16 mouse cellular contexts compared by ENCODE assay signal in genomic region chr9:71165061-71165460, GRCm38 (mm10). TPM values are rescaled to one million over a fixed set of nuclear protein-coding genes. Genes with fewer than 3 reads are reported as not detected.
DNase-seq lines count a peak whose midpoint lies in the region; ATAC-seq and TF ChIP-seq lines count a peak whose summit lies in the region.
"Had no signal": no experiment of that assay in that cellular context is flagged by ENCODE, and none has a peak within 500 bp of the region (broad histone marks: within the 10 kb centered on the region; RNA-seq: fewer than 3 reads in every experiment).

No protein-coding gene starts in this region.

- peak; percentile 50 for DNase-seq in intestine, embryonic 14.5 days (ENCODE audit: low spot score)
- DNase-seq in CD4-positive helper T cell, adult 2 months (ENCODE audit: low read depth, low spot score), result peak; percentile 52
- DNase-seq in liver, embryonic 11.5 days (ENCODE audit: low spot score), result no peak
- peak; percentile 65 for DNase-seq in naive thymus-derived CD4-positive, alpha-beta T cell, adult 2 months (ENCODE audit: low read depth)
- no peak for DNase-seq in embryo, embryonic 9.5 days (ENCODE audit: extremely low spot score)
- no peak for DNase-seq in cerebellum, adult 2 months
- DNase-seq: cerebellum, adult 9-10 months; heart, adult 2 months; heart, postnatal 36 days; kidney, adult 2 months had no signal

- H3K9ac ChIP-seq in intestine, embryonic 14.5 days (ENCODE audit: low read length), result no peak overlapping the region
- no peak overlapping the region for H3K9ac ChIP-seq in intestine, postnatal 0 days (ENCODE audit: low read depth, low read length)
- H3K9ac ChIP-seq in liver, embryonic 11.5 days (ENCODE audit: low read depth, low read length), result peak overlapping the region; percentile 51
- H3K9ac ChIP-seq: limb, embryonic 13.5 days had no signal

- no peaks in the 10 kb centered on the region for H3K27me3 ChIP-seq in intestine, embryonic 14.5 days (replicated peaks; ENCODE audit: control insufficient read depth, insufficient read depth, low read length)
- no peaks in the 10 kb centered on the region for H3K27me3 ChIP-seq in intestine, postnatal 0 days (replicated peaks; ENCODE audit: control insufficient read depth, insufficient read depth, low read length)
- H3K27me3 ChIP-seq in liver, embryonic 11.5 days (replicated peaks; ENCODE audit: control insufficient read depth, insufficient read depth, low read length), result no peaks in the 10 kb centered on the region
- H3K27me3 ChIP-seq in cerebellum, adult 2 months (ENCODE audit: control insufficient read depth, insufficient read depth, low read length), result no peaks in the 10 kb centered on the region
- H3K27me3 ChIP-seq: CH12.LX; limb, embryonic 13.5 days had no signal

- TF ChIP-seq CTCF in intestine, postnatal 0 days (IDR thresholded peaks at IDR 0.05; ENCODE audit: low read depth), result no peak
- no peak for TF ChIP-seq CTCF in cerebellum, adult 2 months (IDR thresholded peaks at IDR 0.05; ENCODE audit: borderline replicate concordance, insufficient read depth, low read depth, low read length)

- no peaks in the 10 kb centered on the region for H3K9me3 ChIP-seq in intestine, embryonic 14.5 days (ENCODE audit: control insufficient read depth, low read length)
- no peaks in the 10 kb centered on the region for H3K9me3 ChIP-seq in intestine, postnatal 0 days (ENCODE audit: control insufficient read depth)
- H3K9me3 ChIP-seq in liver, embryonic 11.5 days (ENCODE audit: control insufficient read depth, low read length), result no peaks in the 10 kb centered on the region
- H3K9me3 ChIP-seq: limb, embryonic 13.5 days had no signal

- no peak overlapping the region for H3K4me3 ChIP-seq in intestine, embryonic 14.5 days (ENCODE audit: low read depth, low read length)
- no peak overlapping the region for H3K4me3 ChIP-seq in intestine, postnatal 0 days (ENCODE audit: low read depth, low read length)
- no peak overlapping the region for H3K4me3 ChIP-seq in liver, embryonic 11.5 days (ENCODE audit: low read depth, low read length)
- H3K4me3 ChIP-seq in cerebellum, adult 2 months (replicated peaks; ENCODE audit: insufficient read depth, low read depth, low read length), result no peak overlapping the region
- H3K4me3 ChIP-seq: heart, adult 2 months; left cerebral cortex, adult 2 months; limb, embryonic 13.5 days had no signal

- WGBS in intestine, embryonic 14.5 days, result 72% methylated on average over 6 of the region's 6 CpGs
- WGBS in intestine, postnatal 0 days, result 66% methylated on average over 6 of the region's 6 CpGs
- 54% methylated on average over 6 of the region's 6 CpGs for WGBS in liver, embryonic 11.5 days
- WGBS in cerebellum, adult 2 months, result 85% methylated on average over 6 of the region's 6 CpGs

- no peak overlapping the region for H3K4me2 ChIP-seq in intestine, embryonic 14.5 days (ENCODE audit: low read length)
- no peak overlapping the region for H3K4me2 ChIP-seq in intestine, postnatal 0 days (replicated peaks; ENCODE audit: low read depth)
- peak overlapping the region; percentile 59 for H3K4me2 ChIP-seq in liver, embryonic 11.5 days
- H3K4me2 ChIP-seq: limb, embryonic 13.5 days had no signal

- H3K27ac ChIP-seq in intestine, embryonic 14.5 days (ENCODE audit: low read depth), result no peak overlapping the region
- H3K27ac ChIP-seq in intestine, postnatal 0 days (ENCODE audit: low read depth, low read length), result no peak overlapping the region
- H3K27ac ChIP-seq in liver, embryonic 11.5 days (ENCODE audit: low read depth, low read length), result peak overlapping the region; percentile 97
- no peak overlapping the region for H3K27ac ChIP-seq in cerebellum, adult 2 months (ENCODE audit: insufficient read depth, low read length)
- H3K27ac ChIP-seq: heart, adult 2 months; left cerebral cortex, adult 2 months; limb, embryonic 13.5 days; stomach, postnatal 0 days had no signal

- no peaks in the 10 kb centered on the region for H3K36me3 ChIP-seq in intestine, embryonic 14.5 days (ENCODE audit: control insufficient read depth, insufficient read depth, low read length)
- H3K36me3 ChIP-seq in intestine, postnatal 0 days (ENCODE audit: control insufficient read depth, insufficient read depth), result no peaks in the 10 kb centered on the region
- H3K36me3 ChIP-seq in liver, embryonic 11.5 days (ENCODE audit: control insufficient read depth, insufficient read depth, low read length), result no peaks in the 10 kb centered on the region
- H3K36me3 ChIP-seq: limb, embryonic 13.5 days had no signal

- H3K4me1 ChIP-seq in intestine, embryonic 14.5 days (replicated peaks; ENCODE audit: control insufficient read depth, insufficient read depth, low read length), result peaks cover 12% of the 10 kb centered on the region
- peaks cover 13% of the 10 kb centered on the region; the same call in 1 of the 2 replicates for H3K4me1 ChIP-seq in intestine, postnatal 0 days (replicated peaks; ENCODE audit: control insufficient read depth, insufficient read depth, low read length)
- peaks cover 55% of the 10 kb centered on the region for H3K4me1 ChIP-seq in liver, embryonic 11.5 days (replicated peaks; ENCODE audit: control insufficient read depth, insufficient read depth, low read length)
- no peaks in the 10 kb centered on the region for H3K4me1 ChIP-seq in cerebellum, adult 2 months (ENCODE audit: control insufficient read depth, insufficient read depth, low read length)

- no peak for TF ChIP-seq POLR2A in cerebellum, adult 2 months (IDR thresholded peaks at IDR 0.05; ENCODE audit: borderline replicate concordance, insufficient read depth, low read length)

- no peak for ATAC-seq in intestine, embryonic 14.5 days (replicated peaks; ENCODE audit: low FRiP score, low TSS enrichment, low read depth)
- ATAC-seq in intestine, postnatal 0 days, result no peak
- no peak for ATAC-seq in liver, embryonic 11.5 days (replicated peaks; ENCODE audit: low FRiP score)
- no peak for ATAC-seq in activated CD4-positive, CD25-positive, alpha-beta regulatory T cell, adult 4 months

RNA-seq across cellular contexts. Expression of gene Aqp9, which starts 3.4 kb away (rescaled TPM):
- 0.26 and 0.38 TPM in 2 replicates for polyA plus RNA-seq in intestine, embryonic 14.5 days (2014; fragmentation: Nextera tagmentation; extraction: Ambion mirVana)
- polyA plus RNA-seq in intestine, postnatal 0 days (2015; fragmentation: Nextera tagmentation; extraction: Ambion mirVana), result 0.18 and 0.21 TPM in 2 replicates
- 13.6 and 15.2 TPM in 2 replicates for polyA plus RNA-seq in liver, embryonic 11.5 days (2014; fragmentation: Nextera tagmentation; extraction: Ambion mirVana)
- under 1 TPM in 1 of 2 experiments, not detected in 1; 0.18 TPM for polyA plus RNA-seq in activated CD4-positive, CD25-positive, alpha-beta regulatory T cell, adult 4 months (2017; shearing (Covaris generic))
- polyA plus RNA-seq in cerebellum, adult 2 months (2012; rRNA removed), result 1.0 and 1.3 TPM in 2 replicates

RNA-seq across cellular contexts. Expression of gene Aldh1a2, which starts 50.5 kb away (rescaled TPM):
- polyA plus RNA-seq in intestine, embryonic 14.5 days (2014; fragmentation: Nextera tagmentation; extraction: Ambion mirVana), result 123 and 139 TPM in 2 replicates
- 38.4 and 39.2 TPM in 2 replicates for polyA plus RNA-seq in intestine, postnatal 0 days (2015; fragmentation: Nextera tagmentation; extraction: Ambion mirVana)
- polyA plus RNA-seq in liver, embryonic 11.5 days (2014; fragmentation: Nextera tagmentation; extraction: Ambion mirVana), result 19.6 and 24.3 TPM in 2 replicates
- polyA plus RNA-seq in activated CD4-positive, CD25-positive, alpha-beta regulatory T cell, adult 4 months (2017; shearing (Covaris generic)), result not detected
- polyA plus RNA-seq in cerebellum, adult 2 months (2012; rRNA removed), result 3.3 and 7.1 TPM in 2 replicates

Comparison
In these comparisons a context has a peak if more than half of its experiments do, and no peak if none do; other contexts are left out.
1. DNase-seq: peak in intestine, embryonic 14.5 days (single experiment), CD4-positive helper T cell, adult 2 months (single experiment) and naive thymus-derived CD4-positive, alpha-beta T cell, adult 2 months (single experiment); none in liver, embryonic 11.5 days (single experiment), embryo, embryonic 9.5 days (single experiment) and cerebellum, adult 2 months (0 of 2).